Mouse (Mus musculus): Measurements from ENCODE around the gene Clec4a4. TPM values are rescaled to one million over a fixed set of nuclear protein-coding genes. Genes with fewer than 3 reads are reported as not detected.

The Clec4a4 gene
- polyA plus RNA-seq, 1 experiment from 2014 or later: not detected

Other genes starting within 250 kb of the Clec4a4 start
- gene Slc2a3, start 188.7 kb upstream of the Clec4a4 start, polyA plus RNA-seq (2014; fragmentation: Nextera tagmentation; extraction: Ambion mirVana): 23.5 and 29.2 TPM in 2 replicates
- gene Foxj2, start 170.5 kb upstream of the Clec4a4 start, polyA plus RNA-seq (2014; fragmentation: Nextera tagmentation; extraction: Ambion mirVana): 3.0 and 4.0 TPM in 2 replicates
- gene C3ar1, start 134.2 kb upstream of the Clec4a4 start, polyA plus RNA-seq (2014; fragmentation: Nextera tagmentation; extraction: Ambion mirVana): 1.8 and 2.0 TPM in 2 replicates
- gene Necap1, start 115.9 kb upstream of the Clec4a4 start, polyA plus RNA-seq (2014; fragmentation: Nextera tagmentation; extraction: Ambion mirVana): 78.4 and 82.3 TPM in 2 replicates
- 1.7 and 2.0 TPM in 2 replicates for gene Clec4a1, start 68.5 kb upstream of the Clec4a4 start, polyA plus RNA-seq (2014; fragmentation: Nextera tagmentation; extraction: Ambion mirVana)
- gene Clec4a3, start 37.9 kb upstream of the Clec4a4 start, polyA plus RNA-seq (2014; fragmentation: Nextera tagmentation; extraction: Ambion mirVana): 0.63 and 0.81 TPM in 2 replicates
- not detected in 2 replicates for gene Clec4b1, start 59.6 kb downstream of the Clec4a4 start, polyA plus RNA-seq (2014; fragmentation: Nextera tagmentation; extraction: Ambion mirVana)
- 0.74 and 1.5 TPM in 2 replicates for gene Clec4a2, start 116.1 kb downstream of the Clec4a4 start, polyA plus RNA-seq (2014; fragmentation: Nextera tagmentation; extraction: Ambion mirVana)
- gene Clec4b2, start 182.5 kb downstream of the Clec4a4 start, polyA plus RNA-seq (2014; fragmentation: Nextera tagmentation; extraction: Ambion mirVana): not detected in 2 replicates
- gene Clec4n, start 239.5 kb downstream of the Clec4a4 start, polyA plus RNA-seq (2014; fragmentation: Nextera tagmentation; extraction: Ambion mirVana): 0.20 and 1.0 TPM in 2 replicates